Mouse (Mus musculus) midbrain, embryonic 11.5 days (tissue): ENCODE data around the gene Zfp1. TPM values are rescaled to one million over a fixed set of nuclear protein-coding genes. Genes with fewer than 3 reads are reported as not detected.
A peak's percentile ranks its signal among the peaks of the same experiment; 100 is the strongest.

Experiments
- ATAC-seq: fragments of 200-750 bp; cut with Nextera tagmentation; 2 replicates; pipeline ENCODE4 v1.8.0; 2017; ENCODE audit warnings: moderate TSS enrichment, moderate library complexity; ENCODE audit not compliant: low FRiP score
- DNase-seq: peaks from one replicate; pipeline ENCODE4 v3.0.0; 2015; ENCODE audit warnings: low spot score; ENCODE audit errors: missing footprints
- H3K27ac ChIP-seq: fragments of 300-500 bp; sonication (generic); 2 replicates; pipeline ENCODE4 v1.5.1; 2014; ENCODE audit warnings: low read depth, low read length
- H3K27me3 ChIP-seq: fragments of 300-500 bp; sonication (generic); 2 replicates; pipeline ENCODE4 v1.6.1; 2014; ENCODE audit warnings: mild to moderate bottlenecking, low read length, moderate library complexity, mixed read lengths; ENCODE audit not compliant: control insufficient read depth, insufficient read depth
- H3K36me3 ChIP-seq: fragments of 300-500 bp; sonication (generic); 2 replicates; pipeline ENCODE4 v1.6.1; 2014; ENCODE audit warnings: mild to moderate bottlenecking, low read length, moderate library complexity, mixed read lengths; ENCODE audit not compliant: control insufficient read depth, insufficient read depth
- H3K4me1 ChIP-seq: fragments of 300-500 bp; sonication (generic); 2 replicates; pipeline ENCODE4 v1.6.1; 2014; ENCODE audit warnings: low read length; ENCODE audit not compliant: control insufficient read depth, insufficient read depth
- H3K4me2 ChIP-seq: fragments of 300-500 bp; sonication (generic); 2 replicates; pipeline ENCODE4 v1.6.1; 2014; ENCODE audit warnings: mild to moderate bottlenecking, moderate library complexity
- H3K4me3 ChIP-seq: fragments of 300-500 bp; sonication (generic); 2 replicates; pipeline ENCODE4 v1.5.1; 2014; ENCODE audit warnings: low read depth, low read length
- H3K9ac ChIP-seq: fragments of 300-500 bp; sonication (generic); 2 replicates; pipeline ENCODE4 v1.6.1; 2014; ENCODE audit warnings: low read length
- H3K9me3 ChIP-seq: fragments of 300-500 bp; sonication (generic); 2 replicates; pipeline ENCODE4 v1.6.1; 2016; ENCODE audit warnings: low read length; ENCODE audit not compliant: control insufficient read depth
- whole genome bisulfite sequencing: fragments of 180-500 bp; shearing (Covaris S2); extraction: QIAGEN DNeasy Blood & Tissue Kit; methylation state at CpG from one replicate; pipeline ENCODE4 v1.1.7; 2014; 5-methylcytosine and 5-hydroxymethylcytosine counted together
- polyA plus RNA-seq: library from polyadenylated mRNA; unstranded; fragments of >200 nt; fragmentation: Nextera tagmentation; extraction: Ambion mirVana; gene quantifications from 2 replicates; pipeline ENCODE4 v1.2.1, GENCODE M21; 2014

Gene Zfp1
- polyA plus RNA-seq, 1 experiment from 2014 or later = 23.8 TPM

GRCm38 (mm10) chr8:111648834-111649233 lies 5.6 kb downstream of the Zfp1 start:
- H3K27ac ChIP-seq = no peak overlapping the region
- no peaks in the 10 kb centered on the region for H3K9me3 ChIP-seq
- H3K4me2 ChIP-seq = no peak overlapping the region
- ATAC-seq = no peak
- H3K9ac ChIP-seq = no peak overlapping the region
- no peak for DNase-seq
- no peak overlapping the region for H3K4me3 ChIP-seq
- 66% methylated on average over 2 of the region's 2 CpGs for WGBS
- H3K36me3 ChIP-seq = peaks cover 3% of the 10 kb centered on the region; the same call in 1 of the 2 replicates
- no peaks in the 10 kb centered on the region for H3K27me3 ChIP-seq
- no peaks in the 10 kb centered on the region for H3K4me1 ChIP-seq

GRCm38 (mm10) chr8:111650651-111651050 lies 7.5 kb downstream of the Zfp1 start:
- ATAC-seq (no peak), DNase-seq (no peak)
- 73% methylated on average over 3 of the region's 3 CpGs for WGBS
- no peak overlapping the region for H3K27ac ChIP-seq
- H3K9me3 ChIP-seq = no peaks in the 10 kb centered on the region
- H3K4me3 ChIP-seq = no peak overlapping the region
- H3K9ac ChIP-seq = no peak overlapping the region
- no peak overlapping the region for H3K4me2 ChIP-seq
- H3K36me3 ChIP-seq = peaks cover 3% of the 10 kb centered on the region; the same call in 1 of the 2 replicates
- no peaks in the 10 kb centered on the region for H3K27me3 ChIP-seq
- H3K4me1 ChIP-seq = no peaks in the 10 kb centered on the region

DNA sequence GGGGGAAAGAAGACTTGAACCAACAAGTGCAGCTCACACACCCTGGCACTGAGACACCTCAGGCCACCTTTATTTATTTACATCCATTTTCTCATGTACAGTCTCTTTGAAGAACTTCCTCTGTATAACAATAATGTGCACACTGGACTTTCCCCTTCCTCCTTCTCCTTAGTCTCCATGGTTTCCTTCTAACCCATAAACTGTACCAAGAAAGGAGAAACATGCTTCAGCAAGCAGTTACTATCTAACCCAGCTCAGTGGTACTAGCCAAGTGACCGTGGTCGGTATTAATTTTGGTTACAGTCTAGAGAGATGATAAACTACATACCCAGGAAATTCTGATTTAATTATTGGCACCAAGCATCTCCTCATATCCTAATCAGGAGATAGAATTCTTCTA lies 10.3 kb downstream of the Zfp1 start:
- WGBS = 100% methylated on average over 2 of the region's 2 CpGs
- H3K4me2 ChIP-seq = no peak overlapping the region
- ATAC-seq (no peak), DNase-seq (no peak)
- no peaks in the 10 kb centered on the region for H3K27me3 ChIP-seq
- no peak overlapping the region for H3K4me3 ChIP-seq
- no peaks in the 10 kb centered on the region for H3K4me1 ChIP-seq
- H3K36me3 ChIP-seq = no peaks in the 10 kb centered on the region
- no peaks in the 10 kb centered on the region for H3K9me3 ChIP-seq
- no peak overlapping the region for H3K9ac ChIP-seq
- no peak overlapping the region for H3K27ac ChIP-seq

DNA sequence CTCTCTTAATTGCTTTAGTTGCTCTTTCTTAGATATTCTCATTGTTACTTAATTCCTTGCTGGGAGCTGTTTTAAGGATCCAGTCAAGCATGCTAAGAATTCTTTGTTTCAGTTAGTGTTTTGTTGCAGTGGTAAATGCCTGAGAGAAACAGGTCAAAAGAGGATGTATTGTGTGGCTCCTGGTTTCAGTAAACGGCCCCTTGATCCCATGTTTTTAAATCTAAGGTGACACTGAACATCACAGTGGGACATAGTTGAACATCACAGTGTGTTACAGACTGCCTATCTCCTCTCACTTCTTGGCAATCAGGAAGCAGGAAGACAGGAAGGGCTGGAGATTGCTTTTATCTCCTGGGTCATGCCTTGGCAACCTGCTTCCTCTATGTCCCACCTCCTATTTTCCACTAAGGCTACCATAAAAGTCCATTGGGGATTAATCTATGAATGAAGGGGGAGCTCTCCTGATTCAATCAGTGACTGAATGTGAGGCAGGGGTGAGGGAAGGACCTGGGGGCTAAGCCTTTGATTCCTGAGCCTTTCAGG lies 14.2 kb downstream of the Zfp1 start:
- DNase-seq (no peak), ATAC-seq (no peak)
- Histone ChIP-seq H3K9ac (no peak overlapping the region), H3K27ac (no peak overlapping the region), H3K36me3 (no peaks in the 10 kb centered on the region), H3K4me1 (no peaks in the 10 kb centered on the region), H3K4me3 (no peak overlapping the region), H3K27me3 (no peaks in the 10 kb centered on the region), H3K4me2 (no peak overlapping the region), H3K9me3 (no peaks in the 10 kb centered on the region)
- WGBS = 44% methylated on average over 1 of the region's 1 CpGs

- Histone ChIP-seq H3K27me3 (no peaks in the 10 kb centered on the region), H3K4me2 (no peak overlapping the region), H3K27ac (no peak overlapping the region), H3K36me3 (no peaks in the 10 kb centered on the region), H3K9me3 (no peaks in the 10 kb centered on the region), H3K4me3 (no peak overlapping the region), H3K9ac (no peak overlapping the region), H3K4me1 (no peaks in the 10 kb centered on the region)
- WGBS = 91% methylated on average over 6 of the region's 6 CpGs
- ATAC-seq = no peak
- no peak for DNase-seq
Observed at GRCm38 (mm10) chr8:111658819-111659423, 15.7 kb downstream of the Zfp1 start.

DNA sequence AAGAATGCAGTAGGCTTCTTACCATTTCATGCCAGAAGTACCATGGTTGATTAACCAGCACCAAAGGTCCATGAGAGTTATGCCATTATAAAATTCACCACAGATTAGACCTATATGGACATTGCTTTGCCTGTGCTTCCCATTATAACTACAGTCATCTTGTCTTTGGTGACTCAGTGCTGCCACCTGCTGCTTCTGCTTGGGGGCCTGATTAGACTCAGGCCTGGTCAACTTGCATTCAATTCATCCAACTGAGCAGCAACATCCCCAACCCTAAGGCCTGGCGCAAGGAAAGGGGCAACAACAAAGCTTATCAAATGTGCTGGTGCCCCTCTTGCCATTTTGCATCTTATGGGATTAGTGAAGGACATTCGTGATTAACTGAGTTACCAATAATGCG lies 19.3 kb downstream of the Zfp1 start:
- H3K27me3 ChIP-seq = no peaks in the 10 kb centered on the region
- no peak overlapping the region for H3K9ac ChIP-seq
- WGBS = 94% methylated on average over 3 of the region's 3 CpGs
- peak; percentile 91 for DNase-seq
- no peak overlapping the region for H3K4me2 ChIP-seq
- H3K36me3 ChIP-seq = peaks cover under 1% of the 10 kb centered on the region
- no peaks in the 10 kb centered on the region for H3K4me1 ChIP-seq
- 0 out of 2 replicates have a peak, but pooled peaks have one; percentile 40 for ATAC-seq
- H3K27ac ChIP-seq = no peak overlapping the region
- no peak overlapping the region for H3K4me3 ChIP-seq
- no peaks in the 10 kb centered on the region for H3K9me3 ChIP-seq

- Histone ChIP-seq H3K36me3 (peaks cover 25% of the 10 kb centered on the region), H3K9me3 (no peaks in the 10 kb centered on the region), H3K4me2 (no peak overlapping the region), H3K27me3 (no peaks in the 10 kb centered on the region), H3K4me1 (no peaks in the 10 kb centered on the region), H3K27ac (no peak overlapping the region), H3K9ac (no peak overlapping the region), H3K4me3 (no peak overlapping the region)
- WGBS = 91% methylated on average over 2 of the region's 2 CpGs
- DNase-seq (peak; percentile 65), ATAC-seq (no peak)
Observed at GRCm38 (mm10) chr8:111666751-111667150, 23.6 kb downstream of the Zfp1 start.

DNA sequence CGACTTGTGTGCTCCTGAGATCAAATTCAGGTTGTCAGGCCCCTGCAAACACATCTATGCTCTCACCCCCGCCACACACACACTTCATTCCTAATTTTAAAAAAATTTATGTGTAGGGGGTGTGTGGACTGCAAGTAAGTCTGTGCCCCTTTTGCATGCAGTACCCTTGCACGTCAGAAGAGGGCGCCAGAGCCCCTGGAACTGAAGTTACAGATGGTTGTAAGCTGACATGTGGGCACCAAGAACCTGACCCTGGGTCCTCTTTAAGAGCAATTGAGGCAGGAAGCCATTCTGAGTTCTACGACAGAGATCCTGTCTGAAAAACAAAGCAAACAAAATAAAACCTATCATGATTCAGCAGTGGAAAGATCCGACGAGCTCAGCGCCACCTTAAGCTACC lies 33.0 kb downstream of the Zfp1 start:
- ATAC-seq = no peak
- no peak overlapping the region for H3K4me3 ChIP-seq
- 80% methylated on average over 8 of the region's 8 CpGs for WGBS
- 0 out of 2 replicates have a peak, but pooled peaks cover under 1% of the 10 kb centered on the region for H3K36me3 ChIP-seq
- no peaks in the 10 kb centered on the region for H3K4me1 ChIP-seq
- H3K4me2 ChIP-seq = no peak overlapping the region
- no peak overlapping the region for H3K27ac ChIP-seq
- H3K9ac ChIP-seq = no peak overlapping the region
- DNase-seq = peak; percentile 75
- H3K9me3 ChIP-seq = no peaks in the 10 kb centered on the region
- H3K27me3 ChIP-seq = no peaks in the 10 kb centered on the region

DNA sequence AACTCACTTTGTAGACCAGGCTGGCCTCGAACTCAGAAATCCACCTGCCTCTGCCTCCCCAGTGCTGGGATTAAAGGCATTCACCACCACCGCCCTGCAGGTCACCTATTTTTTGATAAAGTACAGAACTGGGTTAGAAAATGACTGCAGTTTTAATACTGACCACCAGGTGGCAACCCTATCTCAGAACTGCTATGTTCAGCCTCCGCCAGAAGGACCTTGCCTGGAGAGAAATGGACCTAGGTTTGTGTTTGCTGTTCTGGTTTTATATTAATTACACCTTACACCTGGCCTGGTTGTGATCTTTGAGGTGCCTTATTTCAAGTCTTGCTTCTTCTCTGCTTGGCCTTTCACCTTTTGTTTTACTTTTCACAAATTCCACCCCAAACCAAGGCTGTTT lies 34.9 kb downstream of the Zfp1 start:
- no peak overlapping the region for H3K4me3 ChIP-seq
- ATAC-seq = no peak

More for the DNA sequence above, 34.9 kb downstream of the Zfp1 start:
- Histone ChIP-seq H3K27ac (no peak overlapping the region), H3K9me3 (no peaks in the 10 kb centered on the region), H3K36me3 (no peaks in the 10 kb centered on the region), H3K4me2 (no peak overlapping the region), H3K27me3 (no peaks in the 10 kb centered on the region), H3K4me1 (no peaks in the 10 kb centered on the region), H3K9ac (no peak overlapping the region)
- peak; percentile 95 for DNase-seq
- WGBS = 30% methylated on average over 3 of the region's 3 CpGs
